ENCODE assay signal across 8 mouse cellular contexts in the genomic region with DNA sequence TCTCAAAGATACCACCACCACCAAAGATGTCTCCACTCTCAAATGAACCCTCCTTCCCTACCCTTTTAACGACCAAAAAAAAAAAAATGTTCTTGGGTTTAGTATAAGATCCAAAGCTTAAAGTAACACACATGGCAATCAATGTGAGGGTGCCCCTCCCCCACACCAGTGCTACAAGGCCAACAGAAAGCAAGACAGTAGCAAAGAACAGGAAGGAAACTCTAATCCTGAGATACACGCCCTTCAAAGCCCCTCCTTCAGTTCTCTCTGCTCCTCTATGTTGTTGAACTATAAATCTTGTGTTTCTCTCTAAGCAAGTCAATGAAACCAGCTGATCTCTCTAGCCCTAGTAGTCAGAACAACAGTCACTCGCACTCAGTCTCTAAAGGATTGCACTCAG. TPM values are rescaled to one million over a fixed set of nuclear protein-coding genes. Genes with fewer than 3 reads are reported as not detected.
A peak's percentile ranks its signal among the peaks of the same experiment; 100 is the strongest.
DNase-seq lines count a peak whose midpoint lies in the region; ATAC-seq and TF ChIP-seq lines count a peak whose summit lies in the region.

No protein-coding gene starts in this region.

- H3K4me3 ChIP-seq in ES-Bruce4 (ENCODE audit: low read depth, low read length), result no peak overlapping the region
- H3K4me3 ChIP-seq in intestine, postnatal 0 days (ENCODE audit: low read depth, low read length), result no peak overlapping the region
- no peak overlapping the region for H3K4me3 ChIP-seq in intestine, embryonic 15.5 days (replicated peaks)

- no peaks in the 10 kb centered on the region for H3K27me3 ChIP-seq in ES-Bruce4 (ENCODE audit: control insufficient read depth, insufficient read depth, low read length, poor library complexity, severe bottlenecking)
- H3K27me3 ChIP-seq in intestine, postnatal 0 days (replicated peaks; ENCODE audit: control insufficient read depth, insufficient read depth, low read length), result no peaks in the 10 kb centered on the region
- no peaks in the 10 kb centered on the region for H3K27me3 ChIP-seq in intestine, embryonic 15.5 days (replicated peaks)

- H3K9me3 ChIP-seq in ES-Bruce4 (replicated peaks; ENCODE audit: control insufficient read depth, insufficient read depth, low read length, poor library complexity, severe bottlenecking), result no peaks in the 10 kb centered on the region
- no peaks in the 10 kb centered on the region for H3K9me3 ChIP-seq in intestine, postnatal 0 days (ENCODE audit: control insufficient read depth)
- no peaks in the 10 kb centered on the region for H3K9me3 ChIP-seq in intestine, embryonic 15.5 days

- no peak overlapping the region for H3K9ac ChIP-seq in ES-Bruce4 (ENCODE audit: low read depth, poor library complexity, severe bottlenecking)
- H3K9ac ChIP-seq in intestine, postnatal 0 days (ENCODE audit: low read depth, low read length), result no peak overlapping the region
- H3K9ac ChIP-seq in intestine, embryonic 15.5 days, result no peak overlapping the region

- 0 out of 2 replicates have a peak overlapping the region, but pooled peaks have one; percentile 13 for H3K27ac ChIP-seq in ES-Bruce4 (ENCODE audit: insufficient read depth, low read length)
- no peak overlapping the region for H3K27ac ChIP-seq in intestine, postnatal 0 days (ENCODE audit: low read depth, low read length)
- no peak overlapping the region for H3K27ac ChIP-seq in intestine, embryonic 15.5 days

- TF ChIP-seq EP300 in ES-Bruce4 (IDR thresholded peaks at IDR 0.05; ENCODE audit: insufficient read depth, low read depth, low read length), result no peak

- ATAC-seq in intestine, postnatal 0 days, result no peak
- no peak for ATAC-seq in intestine, embryonic 15.5 days

- H3K4me1 ChIP-seq in ES-Bruce4 (ENCODE audit: control insufficient read depth, insufficient read depth, low read length), result peaks cover 10% of the 10 kb centered on the region
- 0 out of 2 replicates have a peak, but pooled peaks cover 5% of the 10 kb centered on the region for H3K4me1 ChIP-seq in intestine, postnatal 0 days (replicated peaks; ENCODE audit: control insufficient read depth, insufficient read depth, low read length)
- peaks cover 20% of the 10 kb centered on the region for H3K4me1 ChIP-seq in intestine, embryonic 15.5 days (replicated peaks)

- 51% methylated on average over 3 of the region's 3 CpGs for WGBS in intestine, postnatal 0 days
- 58% methylated on average over 3 of the region's 3 CpGs for WGBS in intestine, embryonic 15.5 days

- TF ChIP-seq POLR2A in ES-Bruce4 (IDR thresholded peaks at IDR 0.05; ENCODE audit: insufficient read depth, low read length), result no peak

- H3K4me2 ChIP-seq in intestine, postnatal 0 days (replicated peaks; ENCODE audit: low read depth), result no peak overlapping the region
- no peak overlapping the region for H3K4me2 ChIP-seq in intestine, embryonic 15.5 days (replicated peaks)

- peak; percentile 14 for DNase-seq in embryo, embryonic 10.5 days (ENCODE audit: low spot score)
- no peak for DNase-seq in embryo, embryonic 10 days (ENCODE audit: low spot score)
- peak; percentile 83 for DNase-seq in induced T-regulatory cell, adult 2 months (ENCODE audit: low read depth)
- peak; percentile 77 for DNase-seq in naive thymus-derived CD4-positive, alpha-beta T cell, adult 2 months (ENCODE audit: low read depth)
- no peak for DNase-seq in urinary bladder, adult 2 months (ENCODE audit: low spot score)

- TF ChIP-seq CTCF in ES-Bruce4 (IDR thresholded peaks at IDR 0.05; ENCODE audit: low read depth, low read length), result no peak
- TF ChIP-seq CTCF in intestine, postnatal 0 days (IDR thresholded peaks at IDR 0.05; ENCODE audit: low read depth), result no peak

- H3K36me3 ChIP-seq in ES-Bruce4 (ENCODE audit: control insufficient read depth, insufficient read depth, low read length, poor library complexity, severe bottlenecking), result no peaks in the 10 kb centered on the region; the same call in 1 of the 2 replicates
- no peaks in the 10 kb centered on the region for H3K36me3 ChIP-seq in intestine, postnatal 0 days (ENCODE audit: control insufficient read depth, insufficient read depth)
- no peaks in the 10 kb centered on the region for H3K36me3 ChIP-seq in intestine, embryonic 15.5 days

RNA-seq across cellular contexts. Expression of gene Xpo6, which starts 19.3 kb away (rescaled TPM):
- 126 and 136 TPM in 2 replicates for polyA plus RNA-seq in ES-Bruce4 (2011; ENCODE audit: insufficient read depth, insufficient read length, low read depth, missing spikeins)
- polyA plus RNA-seq in intestine, postnatal 0 days (2015; fragmentation: Nextera tagmentation; extraction: Ambion mirVana), result 20.0 and 22.6 TPM in 2 replicates
- 81.2 and 83.4 TPM in 2 replicates for polyA plus RNA-seq in urinary bladder, adult 2 months (2012; rRNA removed)
- 37.4 and 39.8 TPM in 2 replicates for polyA plus RNA-seq in intestine, embryonic 15.5 days (2015; fragmentation: Nextera tagmentation; extraction: Ambion mirVana)

Comparison
In these comparisons a context has a peak if more than half of its experiments do, and no peak if none do; other contexts are left out.
1. DNase-seq: peak in embryo, embryonic 10.5 days (single experiment), induced T-regulatory cell, adult 2 months (single experiment) and naive thymus-derived CD4-positive, alpha-beta T cell, adult 2 months (single experiment); none in embryo, embryonic 10 days (single experiment) and urinary bladder, adult 2 months (single experiment).